Mouse (Mus musculus): Measurements from ENCODE around the gene Mettl15. TPM values are rescaled to one million over a fixed set of nuclear protein-coding genes. Genes with fewer than 3 reads are reported as not detected.

The Mettl15 gene
- 0.42 TPM for polyA plus RNA-seq (2015; fragmentation: Illumina TruSeq; extraction: RNeasy Lipid Tissue Mini Kit (QIAGEN cat#74804); ENCODE audit: insufficient read depth, low read depth, low replicate concordance)

GRCm38 (mm10) chr2:109280600-109281340 lies at the start of gene Mettl15, which contains the start of gene Kif18a:
TSS of gene Mettl15 (minus strand) at chr2:109280748.
TSS of gene Kif18a (plus strand) at chr2:109280738.

Other genes starting within 250 kb of the Mettl15 start
- not detected for gene Kif18a, start within 50 bp of the Mettl15 start, polyA plus RNA-seq (2015; fragmentation: Illumina TruSeq; extraction: RNeasy Lipid Tissue Mini Kit (QIAGEN cat#74804); ENCODE audit: insufficient read depth, low read depth, low replicate concordance)